Mouse (Mus musculus): ENCODE data around the gene Ccdc7a.

The Ccdc7a gene

GRCm38 (mm10) chr8:128686429-128686990, 378.8 kb downstream of the Ccdc7a start:
- DNase-seq (ENCODE audit: low spot score in 2 of 2) = no peak

DNA sequence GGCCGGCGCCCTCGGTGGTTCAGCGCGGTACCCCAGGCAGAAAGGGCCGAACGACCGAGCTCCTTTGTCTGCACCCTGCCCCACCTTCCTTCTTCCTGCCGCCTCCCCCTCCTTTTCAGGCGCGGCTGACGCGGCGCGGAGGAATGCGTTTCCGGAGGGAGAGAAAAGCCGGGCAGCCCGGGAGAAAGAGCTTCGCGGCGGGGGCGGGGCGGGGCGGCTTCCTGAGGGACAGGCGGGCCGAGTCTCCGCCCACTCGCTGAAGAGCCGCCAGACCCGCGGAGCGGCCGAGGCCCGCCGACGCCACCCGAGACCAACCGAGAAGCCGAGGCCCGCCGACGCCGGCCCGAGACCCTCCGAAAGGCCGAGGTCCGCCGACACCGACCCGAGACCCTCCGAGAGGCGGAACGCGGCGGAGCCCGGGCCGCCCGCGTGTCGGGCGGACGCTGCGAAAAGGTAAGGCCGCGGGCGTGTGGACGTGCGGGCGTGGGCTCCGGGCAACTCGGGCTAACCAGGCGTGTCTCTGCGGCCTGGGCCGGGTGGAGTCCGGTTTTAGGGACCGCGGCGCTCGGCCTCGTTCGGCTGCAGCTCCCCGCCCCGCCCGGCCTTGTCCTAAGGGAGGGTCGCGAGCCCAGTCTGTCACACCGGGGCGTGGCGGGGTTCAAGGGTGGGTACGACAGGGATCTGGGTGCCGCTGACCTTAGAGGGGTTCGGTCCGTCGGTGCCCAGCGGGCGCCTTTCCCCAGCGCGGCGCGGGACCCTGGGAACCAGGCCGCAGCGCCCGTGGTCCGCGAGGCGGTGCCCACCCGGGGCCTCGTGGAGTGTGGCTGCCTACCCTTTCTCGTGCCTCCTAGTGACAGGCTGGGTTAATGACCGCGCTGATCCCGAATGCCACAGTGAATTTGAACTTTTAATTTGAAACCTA, 379.5 kb downstream of the Ccdc7a start, which contains the start of gene Itgb1:
Gene Itgb1 (plus strand): TSS at position 148 of the 922 bp plus-strand sequence.
- peak; percentile 86 to 94 for DNase-seq (ENCODE audit: low spot score in 2 of 2)

GRCm38 (mm10) chr8:128684609-128685506, 380.5 kb downstream of the Ccdc7a start:
- DNase-seq (ENCODE audit: low spot score in 2 of 2) = no peak
